Mouse (Mus musculus): ENCODE results near the gene Olfr1328. TPM values are rescaled to one million over a fixed set of nuclear protein-coding genes. Genes with fewer than 3 reads are reported as not detected.
"Not testable (repeated sequence)": the region's sequence is repeated elsewhere in the genome, so short reads cannot be mapped to it uniquely, and the experiment has no call there.

Gene Olfr1328
- 0.32 TPM in 1 of 2 replicates, not detected in the other for polyA plus RNA-seq (2012; ENCODE audit: insufficient read depth, low replicate concordance)

DNA sequence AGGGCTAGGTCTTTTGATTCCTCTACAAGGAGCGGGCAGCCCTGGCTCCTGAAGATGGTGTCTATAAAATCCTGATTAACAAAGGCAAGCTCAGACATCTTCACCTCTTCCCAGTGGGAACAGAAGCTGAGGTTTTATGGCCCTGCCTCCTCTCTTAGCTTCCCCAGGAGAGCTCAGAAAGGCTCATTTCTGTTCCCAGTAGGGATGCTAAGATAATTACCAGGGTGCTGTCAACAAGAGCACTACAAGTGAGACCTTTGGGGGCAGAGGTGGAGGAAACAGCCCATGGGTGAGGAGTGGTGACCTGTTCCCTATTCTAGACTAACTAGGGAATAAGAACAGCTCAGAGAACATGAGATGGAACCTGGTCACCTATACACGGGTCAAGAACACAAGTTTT lies at the start of gene Olfr1328:
Gene Olfr1328, minus strand, starts transcription at position 101 of the 400 bp plus-strand sequence.
- Histone ChIP-seq H3K9me3 (no peaks in the 10 kb centered on the region), H3K4me3 (replicated peaks) (no peak within 1 kb of the TSS), H3K4me1 (no peaks in the 10 kb centered on the region), H3K36me3 (replicated peaks; ENCODE audit: low read length) (no peaks in the 10 kb centered on the region), H3K27me3 (replicated peaks) (peaks cover 10% of the 10 kb centered on the region)
- TF ChIP-seq FLI1 (IDR thresholded peaks at IDR 0.05; ENCODE audit: low read length) (no peak), GATA1 (IDR thresholded peaks at IDR 0.05; ENCODE audit: borderline replicate concordance, low read length) (no peak)

- Histone ChIP-seq H3K4me3 (replicated peaks) (no peak overlapping the region), H3K27me3 (replicated peaks) (peaks cover 39% of the 10 kb centered on the region), H3K4me1 (peaks cover 3% of the 10 kb centered on the region; the same call in 1 of the 2 replicates), H3K9me3 (peaks cover 15% of the 10 kb centered on the region), H3K36me3 (replicated peaks; ENCODE audit: low read length) (no peaks in the 10 kb centered on the region)
- TF ChIP-seq FLI1 (IDR thresholded peaks at IDR 0.05; ENCODE audit: low read length), result no peak
- TF ChIP-seq GATA1 (IDR thresholded peaks at IDR 0.05; ENCODE audit: borderline replicate concordance, low read length), result no peak
These were observed 46.9 kb upstream of the Olfr1328 start for GRCm38 (mm10) chr4:118985291-118985690.

GRCm38 (mm10) chr4:118973281-118973680 lies 34.9 kb upstream of the Olfr1328 start:
- peaks cover 3% of the 10 kb centered on the region; the same call in 1 of the 2 replicates for H3K9me3 ChIP-seq
- TF ChIP-seq GATA1 (IDR thresholded peaks at IDR 0.05; ENCODE audit: borderline replicate concordance, low read length) (no peak), FLI1 (IDR thresholded peaks at IDR 0.05; ENCODE audit: low read length) (no peak)
- no peaks in the 10 kb centered on the region for H3K36me3 ChIP-seq (replicated peaks; ENCODE audit: low read length)
- H3K27me3 ChIP-seq (replicated peaks), result peaks cover 21% of the 10 kb centered on the region
- no peak overlapping the region for H3K4me3 ChIP-seq (replicated peaks)
- no peaks in the 10 kb centered on the region for H3K4me1 ChIP-seq

DNA sequence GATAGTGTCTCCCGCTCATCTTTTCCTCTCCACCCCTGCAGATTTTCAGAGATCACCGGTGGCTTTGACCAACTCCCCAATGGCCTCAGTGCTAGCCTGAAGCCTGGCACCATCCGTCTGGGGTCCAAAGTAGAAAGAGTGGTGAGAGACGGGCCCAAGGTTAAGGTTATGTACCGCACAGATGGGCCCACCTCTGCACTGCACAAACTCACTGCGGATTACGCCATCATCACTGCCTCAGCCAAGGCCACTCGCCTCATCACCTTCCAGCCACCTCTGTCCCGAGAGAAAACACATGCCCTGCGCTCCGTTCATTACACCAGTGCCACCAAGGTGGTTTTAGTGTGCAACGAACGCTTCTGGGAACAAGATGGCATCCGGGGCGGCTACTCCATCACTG lies 29.3 kb upstream of the Olfr1328 start:
- Histone ChIP-seq H3K36me3 (replicated peaks; ENCODE audit: low read length) (no peaks in the 10 kb centered on the region), H3K9me3 (no peaks in the 10 kb centered on the region)

GRCm38 (mm10) chr4:118961141-118961628 lies 22.8 kb upstream of the Olfr1328 start, which contains the start of gene Lao1:
Gene Lao1 (plus strand): TSS chr4:118961578.
- Histone ChIP-seq H3K4me3 (replicated peaks) (no peak within 1 kb of the TSS), H3K27me3 (replicated peaks) (peaks cover 30% of the 10 kb centered on the region), H3K9me3 (no peaks in the 10 kb centered on the region), H3K36me3 (replicated peaks; ENCODE audit: low read length) (no peaks in the 10 kb centered on the region), H3K4me1 (no peaks in the 10 kb centered on the region)
- TF ChIP-seq FLI1 (IDR thresholded peaks at IDR 0.05; ENCODE audit: low read length) (no peak), GATA1 (IDR thresholded peaks at IDR 0.05; ENCODE audit: borderline replicate concordance, low read length) (no peak)

More for the DNA sequence above, 29.3 kb upstream of the Olfr1328 start:
- Histone ChIP-seq H3K4me1 (no peaks in the 10 kb centered on the region), H3K4me3 (replicated peaks) (no peak overlapping the region), H3K27me3 (replicated peaks) (peaks cover 25% of the 10 kb centered on the region)
- TF ChIP-seq GATA1 (IDR thresholded peaks at IDR 0.05; ENCODE audit: borderline replicate concordance, low read length) (no peak), FLI1 (IDR thresholded peaks at IDR 0.05; ENCODE audit: low read length) (no peak)

GRCm38 (mm10) chr4:118958812-118959211 lies 20.4 kb upstream of the Olfr1328 start:
- no peak for TF ChIP-seq GATA1 (IDR thresholded peaks at IDR 0.05; ENCODE audit: borderline replicate concordance, low read length)
- TF ChIP-seq FLI1 (IDR thresholded peaks at IDR 0.05; ENCODE audit: low read length), result no peak
- peaks cover 36% of the 10 kb centered on the region for H3K27me3 ChIP-seq (replicated peaks)
- no peaks in the 10 kb centered on the region for H3K9me3 ChIP-seq
- no peaks in the 10 kb centered on the region for H3K36me3 ChIP-seq (replicated peaks; ENCODE audit: low read length)
- no peak overlapping the region for H3K4me3 ChIP-seq (replicated peaks)
- H3K4me1 ChIP-seq, result no peaks in the 10 kb centered on the region

- not testable (repeated sequence) for H3K4me3 ChIP-seq (replicated peaks); H3K36me3 ChIP-seq (replicated peaks; ENCODE audit: low read length); H3K4me1 ChIP-seq; H3K27me3 ChIP-seq (replicated peaks); H3K9me3 ChIP-seq
These were observed 7.1 kb downstream of the Olfr1328 start for GRCm38 (mm10) chr4:118931326-118931725.

DNA sequence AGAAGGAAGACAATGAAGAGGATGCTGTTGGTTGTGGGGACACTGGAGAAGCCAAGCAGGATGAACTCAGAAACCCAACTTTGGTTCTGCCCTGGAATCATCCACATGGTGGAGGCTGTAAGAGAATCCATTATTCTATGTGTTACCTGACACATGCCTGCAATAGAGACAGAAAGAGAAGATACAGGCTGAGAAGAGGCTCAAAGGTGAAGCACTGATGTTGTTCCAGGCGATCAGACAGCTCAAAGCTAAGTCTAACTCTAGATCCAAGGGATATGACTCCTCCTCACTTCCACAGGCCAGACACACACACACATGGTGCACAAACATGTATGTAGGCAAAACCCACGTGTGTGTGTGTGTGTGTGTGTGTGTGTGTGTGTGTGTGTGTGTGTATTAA lies 21.0 kb downstream of the Olfr1328 start, which contains the start of gene Olfr1329:
Gene Olfr1329, minus strand, starts transcription at position 101 of the 400 bp plus-strand sequence.
- H3K27me3 ChIP-seq (replicated peaks); H3K36me3 ChIP-seq (replicated peaks; ENCODE audit: low read length); H3K4me3 ChIP-seq (replicated peaks); H3K9me3 ChIP-seq; H3K4me1 ChIP-seq: not testable (repeated sequence)

DNA sequence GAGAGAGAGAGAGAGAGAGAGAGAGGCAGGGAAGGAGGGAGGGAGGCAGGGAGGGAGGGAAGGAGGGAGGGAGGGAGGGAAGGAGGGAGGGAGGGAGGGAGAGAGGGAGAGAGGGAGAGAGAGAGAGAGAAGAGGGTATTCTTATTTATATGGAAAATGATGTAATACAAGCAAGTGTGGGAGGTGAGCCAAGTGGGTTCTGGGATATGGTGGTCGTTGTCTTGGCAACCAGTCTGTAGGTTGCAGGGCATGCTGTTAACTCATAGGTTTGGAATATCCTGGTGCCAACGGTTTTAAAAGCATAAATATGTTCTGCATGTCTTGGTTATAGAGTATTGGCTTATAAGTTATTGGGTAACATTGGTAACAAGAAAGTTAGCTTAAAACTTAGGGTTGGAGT lies 36.4 kb downstream of the Olfr1328 start:
- TF ChIP-seq GATA1 (IDR thresholded peaks at IDR 0.05; ENCODE audit: borderline replicate concordance, low read length) (no peak), FLI1 (IDR thresholded peaks at IDR 0.05; ENCODE audit: low read length) (no peak)
- H3K9me3 ChIP-seq, result no peaks in the 10 kb centered on the region
- H3K4me3 ChIP-seq (replicated peaks), result no peak overlapping the region
- H3K4me1 ChIP-seq, result peaks cover 9% of the 10 kb centered on the region; the same call in 1 of the 2 replicates
- H3K36me3 ChIP-seq (replicated peaks; ENCODE audit: low read length), result no peaks in the 10 kb centered on the region
- H3K27me3 ChIP-seq (replicated peaks), result no peaks in the 10 kb centered on the region

DNA sequence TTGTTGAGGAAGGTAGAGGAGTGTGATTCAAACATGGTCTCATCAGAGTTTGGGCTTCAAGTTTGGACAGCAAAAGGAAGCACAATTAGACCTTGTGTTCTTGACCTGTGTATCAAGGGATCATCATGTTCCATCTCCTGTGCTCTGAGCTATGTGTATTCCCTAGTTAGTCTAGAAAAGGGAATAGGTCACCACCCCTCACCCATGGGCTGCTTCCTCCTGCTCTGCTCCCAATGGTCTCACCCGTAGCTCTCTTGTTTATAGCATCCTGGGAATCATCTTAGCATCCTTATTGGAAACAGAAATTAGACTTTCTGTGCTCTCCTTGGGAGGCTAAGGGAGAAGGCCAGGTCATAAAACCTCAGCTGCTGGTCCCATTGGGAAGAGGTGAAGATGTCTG lies 50.1 kb downstream of the Olfr1328 start, which contains the start of gene Olfr1330:
Gene Olfr1330, plus strand, starts transcription at position 301 of the 400 bp plus-strand sequence.
- no peaks in the 10 kb centered on the region for H3K36me3 ChIP-seq (replicated peaks; ENCODE audit: low read length)
- no peaks in the 10 kb centered on the region for H3K9me3 ChIP-seq
- H3K4me3 ChIP-seq (replicated peaks), result no peak within 1 kb of the TSS
- no peak for TF ChIP-seq GATA1 (IDR thresholded peaks at IDR 0.05; ENCODE audit: borderline replicate concordance, low read length)
- TF ChIP-seq FLI1 (IDR thresholded peaks at IDR 0.05; ENCODE audit: low read length), result no peak
- no peaks in the 10 kb centered on the region for H3K4me1 ChIP-seq
- H3K27me3 ChIP-seq (replicated peaks), result no peaks in the 10 kb centered on the region

Other genes with a start within 250 kb of the Olfr1328 start
- not detected in 2 replicates for gene Olfr1342, start 245.9 kb downstream of the Olfr1328 start, polyA plus RNA-seq (2012; ENCODE audit: insufficient read depth, low replicate concordance)
- not detected in 2 replicates for gene Olfr1341, start 235.1 kb downstream of the Olfr1328 start, polyA plus RNA-seq (2012; ENCODE audit: insufficient read depth, low replicate concordance)
- not detected in 2 replicates for gene Olfr1340, start 218.5 kb downstream of the Olfr1328 start, polyA plus RNA-seq (2012; ENCODE audit: insufficient read depth, low replicate concordance)
- gene Olfr1339, start 206.4 kb downstream of the Olfr1328 start, polyA plus RNA-seq (2012; ENCODE audit: insufficient read depth, low replicate concordance), result not detected in 2 replicates
- 0.03 TPM in 1 of 2 replicates, not detected in the other for gene Olfr1338, start 179.9 kb downstream of the Olfr1328 start, polyA plus RNA-seq (2012; ENCODE audit: insufficient read depth, low replicate concordance)
- not detected in 2 replicates for gene Olfr1337, start 156.0 kb downstream of the Olfr1328 start, polyA plus RNA-seq (2012; ENCODE audit: insufficient read depth, low replicate concordance)
- gene Olfr1335, start 128.7 kb downstream of the Olfr1328 start, polyA plus RNA-seq (2012; ENCODE audit: insufficient read depth, low replicate concordance), result not detected in 2 replicates
- gene Olfr1333, start 102.3 kb downstream of the Olfr1328 start, polyA plus RNA-seq (2012; ENCODE audit: insufficient read depth, low replicate concordance), result not detected in 2 replicates
- gene Olfr1331, start 74.0 kb downstream of the Olfr1328 start, polyA plus RNA-seq (2012; ENCODE audit: insufficient read depth, low replicate concordance), result not detected in 2 replicates
- gene Olfr1330, start 50.0 kb downstream of the Olfr1328 start, polyA plus RNA-seq (2012; ENCODE audit: insufficient read depth, low replicate concordance), result not detected in 2 replicates
- not detected in 2 replicates for gene Olfr1329, start 21.1 kb downstream of the Olfr1328 start, polyA plus RNA-seq (2012; ENCODE audit: insufficient read depth, low replicate concordance)
- not detected in 2 replicates for gene Lao1, start 23.0 kb upstream of the Olfr1328 start, polyA plus RNA-seq (2012; ENCODE audit: insufficient read depth, low replicate concordance)
- gene Slc2a1, start 170.1 kb upstream of the Olfr1328 start, polyA plus RNA-seq (2012; ENCODE audit: insufficient read depth, low replicate concordance), result 106 and 116 TPM in 2 replicates
- 9.7 and 15.6 TPM in 2 replicates for gene Zfp691, start 235.6 kb upstream of the Olfr1328 start, polyA plus RNA-seq (2012; ENCODE audit: insufficient read depth, low replicate concordance)